Mouse (Mus musculus) kidney, postnatal 36 days (tissue): Measurements from ENCODE around the gene Gm9758.
A peak's percentile ranks its signal among the peaks of the same experiment; 100 is the strongest.
"Not testable (repeated sequence)": the region's sequence is repeated elsewhere in the genome, so short reads cannot be mapped to it uniquely, and the experiment has no call there.

ENCODE experiments used
- DNase-seq, 2 experiments: peaks; one replicate each; pipeline ENCODE4 v3.0.0; 2021 to 2022; ENCODE audit warnings: mixed read lengths in 2 of 2

Gm9758 gene

GRCm38 (mm10) chr5:14914799-14915198 is at the start of gene Gm9758:
Gene Gm9758 (minus strand): TSS chr5:14914899.
- DNase-seq = not testable (repeated sequence)

DNA sequence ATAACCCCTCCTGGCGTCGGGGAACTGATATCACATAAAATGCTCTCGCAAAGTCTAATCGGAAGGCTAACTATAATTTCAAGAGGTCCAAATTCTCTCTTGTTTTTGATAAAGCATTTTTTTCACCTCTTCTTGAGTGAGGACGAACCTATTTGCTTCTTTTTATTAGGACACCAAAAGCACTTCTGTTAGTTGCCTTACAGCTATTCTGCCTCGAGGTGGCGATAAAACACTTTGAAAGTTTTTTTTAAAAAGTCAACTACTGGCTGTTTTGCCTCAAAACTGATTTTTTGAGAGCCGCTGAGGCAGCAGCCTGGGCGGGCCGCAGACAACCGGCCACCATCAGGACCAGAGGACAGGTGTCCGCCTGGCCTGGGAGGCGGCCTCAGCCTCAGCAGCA is 49.1 kb upstream of the Gm9758 start:
- peak in 1 of 2 experiments; percentile 25 for DNase-seq

- not testable (repeated sequence) for DNase-seq
These were observed 46.8 kb upstream of the Gm9758 start for GRCm38 (mm10) chr5:14961502-14961901.

DNA sequence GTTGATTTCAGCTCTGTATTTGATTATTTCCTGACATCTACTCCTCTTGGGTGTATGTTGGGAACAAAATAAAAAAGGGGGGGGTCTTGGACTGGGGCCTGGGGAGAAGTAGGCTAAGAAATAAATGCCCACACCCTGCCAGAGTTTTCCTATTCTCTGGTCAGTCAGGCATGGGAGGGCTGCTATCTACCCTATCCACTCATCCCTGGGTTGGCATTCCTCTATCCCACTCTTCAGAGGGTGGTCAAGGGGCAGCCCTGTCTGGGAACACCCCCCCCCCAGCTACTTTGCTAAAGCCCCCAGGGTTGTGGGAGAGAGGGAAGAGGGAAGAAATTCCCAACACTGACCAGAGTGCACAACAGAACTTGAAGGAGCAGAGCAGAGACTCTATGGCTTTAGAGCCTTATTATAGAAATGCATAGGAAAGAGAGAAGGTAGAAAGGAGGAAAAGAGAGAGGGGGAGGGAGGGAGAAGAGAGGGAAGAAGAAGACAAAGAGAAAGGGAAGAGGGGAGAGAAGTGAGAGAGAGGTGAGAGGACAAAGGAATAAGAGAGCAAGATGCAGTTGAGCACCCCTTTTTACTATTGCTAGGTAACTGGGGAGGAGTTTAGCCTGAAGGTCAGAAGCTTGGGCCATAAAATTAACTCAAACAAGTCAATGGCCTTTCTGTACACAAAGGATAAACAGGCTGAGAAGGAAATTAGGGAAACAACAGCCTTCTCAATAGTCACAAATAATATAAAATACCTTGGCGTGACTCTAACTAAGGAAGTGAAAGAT is 41.4 kb upstream of the Gm9758 start:
- not testable (repeated sequence) for DNase-seq

- not testable (repeated sequence) for DNase-seq
These were observed 38.9 kb upstream of the Gm9758 start for GRCm38 (mm10) chr5:14953587-14953986.

DNA sequence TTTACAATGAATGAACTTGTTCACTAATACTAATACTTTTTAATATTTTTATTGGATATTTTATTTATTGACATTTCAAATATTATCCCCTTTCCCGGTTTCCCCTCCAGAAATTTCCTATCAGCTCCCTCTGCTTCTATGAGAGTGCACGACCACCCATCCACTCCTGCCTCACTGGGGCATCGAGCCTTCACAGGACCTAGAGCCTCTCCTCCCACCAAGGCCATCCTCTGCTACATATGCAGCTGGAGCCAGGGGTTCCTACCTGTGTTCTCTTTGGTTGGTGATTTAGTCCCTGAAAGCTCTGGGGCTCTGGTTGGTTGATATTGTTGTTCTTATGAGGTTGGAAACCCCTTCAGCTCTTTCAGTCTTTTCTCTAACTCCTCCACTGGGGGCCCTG is 38.0 kb upstream of the Gm9758 start:
- DNase-seq = not testable (repeated sequence)

- not testable (repeated sequence) for DNase-seq
These were observed 37.1 kb upstream of the Gm9758 start for GRCm38 (mm10) chr5:14951822-14952221.

DNA sequence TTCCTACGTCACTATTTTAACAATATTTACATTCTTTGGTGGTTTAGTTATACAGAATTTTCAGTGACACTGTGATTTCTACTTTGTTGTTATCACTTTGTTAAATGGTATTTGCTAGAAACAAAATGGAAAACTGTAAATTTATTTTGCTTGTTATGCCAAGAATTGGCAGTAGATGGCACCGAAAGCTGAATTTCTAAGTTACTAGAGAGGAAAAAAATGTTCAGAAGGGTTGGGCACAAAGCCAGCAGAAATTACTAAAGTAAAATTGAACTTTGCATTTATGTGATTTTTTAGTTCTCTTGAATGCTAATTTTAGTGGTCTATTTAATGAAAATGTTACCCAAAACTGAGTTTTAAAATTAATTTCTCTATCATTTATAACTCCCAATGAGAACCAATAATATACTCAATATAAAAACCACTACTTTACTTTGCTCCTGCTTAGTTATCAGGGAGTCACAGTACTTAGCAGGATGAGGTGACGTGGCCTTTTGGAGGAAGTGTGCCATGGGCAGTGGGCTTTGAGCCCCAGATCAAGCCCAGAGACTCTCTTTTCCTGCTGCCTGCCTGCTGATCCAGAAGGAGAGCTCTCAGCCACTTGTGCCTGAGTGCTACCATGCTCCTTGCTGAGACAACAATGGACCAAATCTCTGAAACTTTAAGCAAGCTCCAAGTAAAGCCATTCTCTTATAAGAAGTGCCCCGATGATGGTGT is 32.9 kb upstream of the Gm9758 start:
- DNase-seq = peak; percentile 19 to 21

GRCm38 (mm10) chr5:14945524-14945923 is 30.8 kb upstream of the Gm9758 start:
- not testable (repeated sequence) for DNase-seq

DNA sequence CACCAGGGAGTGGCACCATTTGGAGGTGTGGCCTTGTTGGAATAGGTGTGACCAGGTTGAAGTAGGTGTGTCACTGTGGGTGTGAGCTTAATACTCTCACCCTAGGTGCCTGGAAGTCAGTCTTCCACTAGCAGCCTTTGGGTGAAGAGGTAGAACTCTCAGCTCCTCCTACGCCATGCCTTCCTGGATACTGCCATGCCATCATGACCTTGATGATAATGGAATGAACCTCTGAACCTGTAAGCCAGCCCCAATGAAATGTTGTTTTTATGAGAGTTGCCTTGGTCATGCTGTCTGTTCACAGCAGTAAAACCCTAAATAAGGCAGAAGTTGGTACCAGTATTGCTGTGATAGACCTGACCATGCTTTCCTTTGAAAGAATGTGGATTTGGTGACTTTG is 26.3 kb upstream of the Gm9758 start:
- not testable (repeated sequence) for DNase-seq

- not testable (repeated sequence) for DNase-seq
These were observed 23.6 kb upstream of the Gm9758 start, which contains the start of gene Speer4e for GRCm38 (mm10) chr5:14938329-14938728. Gene Speer4e (minus strand): TSS chr5:14938429.

DNA sequence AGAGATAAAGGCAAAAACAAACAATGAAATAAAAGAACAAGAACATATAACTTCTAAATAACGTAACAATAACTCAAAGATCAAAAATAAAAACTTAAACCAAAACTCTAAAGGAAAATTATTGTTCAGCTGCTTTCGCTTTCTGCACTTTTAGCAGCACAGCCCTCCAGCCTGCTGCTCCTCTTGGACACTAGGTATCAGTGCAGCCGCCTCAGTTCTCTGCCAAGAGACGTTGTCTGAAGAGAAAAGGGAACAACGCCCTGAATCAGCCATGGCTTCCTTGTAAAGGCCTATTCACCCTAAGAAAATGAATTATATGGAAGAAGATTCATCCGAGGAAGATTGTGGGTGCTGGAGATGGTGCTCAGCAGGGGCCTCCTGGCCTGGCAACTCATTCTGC is 19.0 kb upstream of the Gm9758 start:
- not testable (repeated sequence) for DNase-seq

GRCm38 (mm10) chr5:14927047-14927446 is 12.3 kb upstream of the Gm9758 start:
- peak in 1 of 2 experiments; percentile 2 for DNase-seq

DNA sequence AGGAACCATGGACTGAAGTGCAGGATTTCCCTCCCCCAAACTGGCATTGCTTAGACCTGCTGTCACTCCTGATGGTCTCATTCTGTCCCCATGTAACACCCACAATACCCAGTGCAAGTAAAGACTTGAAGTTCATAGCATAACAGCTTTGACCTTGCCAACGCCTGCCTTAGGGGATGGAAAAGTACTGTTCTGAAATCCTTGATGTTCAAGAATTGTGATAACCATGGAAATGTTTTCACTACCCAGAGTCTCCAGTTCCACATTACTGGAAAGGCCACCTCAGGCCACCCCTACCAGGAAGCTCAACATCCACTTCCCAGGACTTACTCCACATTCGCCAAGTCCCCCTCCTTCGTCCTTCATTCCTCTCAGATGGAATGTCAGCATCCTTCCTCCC is 338 bp downstream of the Gm9758 start:
- peak; percentile 12 to 14 for DNase-seq

GRCm38 (mm10) chr5:14903539-14903938 is 11.2 kb downstream of the Gm9758 start:
- not testable (repeated sequence) for DNase-seq

DNA sequence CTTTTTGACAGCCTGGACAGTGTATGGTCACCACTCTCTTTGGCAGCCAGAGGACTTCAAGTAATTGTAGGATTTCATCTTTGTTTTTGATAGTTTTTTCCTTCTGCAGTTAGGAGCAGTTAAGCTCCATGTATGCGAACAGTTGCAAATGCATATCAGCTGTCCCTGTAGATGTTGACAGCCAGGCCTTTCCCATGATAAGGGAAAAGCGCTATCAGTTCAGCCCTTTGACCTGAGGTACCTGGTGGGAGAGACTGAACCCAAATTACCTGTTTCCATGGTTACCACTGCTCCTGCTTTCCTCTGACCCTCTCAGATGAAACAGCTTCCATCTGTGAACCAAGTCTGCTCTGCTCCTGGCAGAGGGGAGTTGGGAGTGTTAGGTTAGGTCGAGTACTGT is 22.5 kb downstream of the Gm9758 start:
- no peak for DNase-seq

GRCm38 (mm10) chr5:14885291-14885690 is 29.4 kb downstream of the Gm9758 start:
- not testable (repeated sequence) for DNase-seq
